Mouse (Mus musculus): ENCODE measurements at regions not wholly inside any gene's neighbourhood (a gene's known extent, or its start where the extent isn't known, plus 50 kb on each side); places are given as distances from the start of the nearest gene placed in this dataset.

GRCm38 (mm10) chr6:52417439-52418124, 104.3 kb downstream of the Evx1 start:
- H3K27ac ChIP-seq = no peak overlapping the region
- H3K4me3 ChIP-seq = no peak overlapping the region
- whole genome bisulfite sequencing = 63% methylated on average over 10 of the region's 10 CpGs
- H3K9me3 ChIP-seq = no peaks in the 10 kb centered on the region
- no peak overlapping the region for H3K4me2 ChIP-seq
- H3K36me3 ChIP-seq = no peaks in the 10 kb centered on the region
- ATAC-seq (ENCODE audit: low FRiP score) = no peak
- H3K4me1 ChIP-seq (replicated peaks) = no peaks in the 10 kb centered on the region; the same call in 1 of the 2 replicates
- no peak overlapping the region for H3K9ac ChIP-seq
- 0 out of 2 replicates have a peak, but pooled peaks cover 2% of the 10 kb centered on the region for H3K27me3 ChIP-seq

- Histone ChIP-seq H3K27ac (no peak overlapping the region), H3K4me1 (replicated peaks) (no peaks in the 10 kb centered on the region; the same call in 1 of the 2 replicates), H3K36me3 (no peaks in the 10 kb centered on the region), H3K9me3 (no peaks in the 10 kb centered on the region), H3K9ac (no peak overlapping the region), H3K27me3 (0 out of 2 replicates have a peak, but pooled peaks cover 2% of the 10 kb centered on the region), H3K4me2 (no peak overlapping the region), H3K4me3 (no peak overlapping the region)
- 46% methylated on average over 12 of the region's 12 CpGs for WGBS
- no peak for ATAC-seq (ENCODE audit: low FRiP score)
Measured at GRCm38 (mm10) chr6:52418451-52419170, 105.3 kb downstream of the Evx1 start.

- 86% methylated on average over 7 of the region's 7 CpGs for WGBS
- Histone ChIP-seq H3K27me3 (0 out of 2 replicates have a peak, but pooled peaks cover 2% of the 10 kb centered on the region), H3K4me3 (no peak overlapping the region), H3K9ac (no peak overlapping the region), H3K9me3 (no peaks in the 10 kb centered on the region), H3K36me3 (no peaks in the 10 kb centered on the region), H3K4me1 (replicated peaks) (no peaks in the 10 kb centered on the region; the same call in 1 of the 2 replicates), H3K27ac (no peak overlapping the region), H3K4me2 (no peak overlapping the region)
- no peak for ATAC-seq (ENCODE audit: low FRiP score)
Measured at GRCm38 (mm10) chr6:52420276-52420970, 107.1 kb downstream of the Evx1 start.

- H3K9me3 ChIP-seq = no peaks in the 10 kb centered on the region
- no peak overlapping the region for H3K9ac ChIP-seq
- 88% methylated on average over 6 of the region's 6 CpGs for WGBS
- no peak for ATAC-seq (ENCODE audit: low FRiP score)
- no peaks in the 10 kb centered on the region; the same call in 1 of the 2 replicates for H3K4me1 ChIP-seq (replicated peaks)
- H3K36me3 ChIP-seq = no peaks in the 10 kb centered on the region
- no peak overlapping the region for H3K4me2 ChIP-seq
- 0 out of 2 replicates have a peak overlapping the region, but pooled peaks have one; percentile 23 for H3K27ac ChIP-seq
- no peak overlapping the region for H3K4me3 ChIP-seq
- H3K27me3 ChIP-seq = 0 out of 2 replicates have a peak, but pooled peaks cover 2% of the 10 kb centered on the region
Measured at GRCm38 (mm10) chr6:52421771-52422170, 108.5 kb downstream of the Evx1 start.

- Histone ChIP-seq H3K4me1 (replicated peaks) (no peaks in the 10 kb centered on the region; the same call in 1 of the 2 replicates), H3K27me3 (0 out of 2 replicates have a peak, but pooled peaks cover 2% of the 10 kb centered on the region), H3K27ac (no peak overlapping the region), H3K4me3 (no peak overlapping the region), H3K9ac (no peak overlapping the region), H3K4me2 (no peak overlapping the region), H3K9me3 (no peaks in the 10 kb centered on the region), H3K36me3 (no peaks in the 10 kb centered on the region)
- WGBS = 77% methylated on average over 10 of the region's 10 CpGs
- ATAC-seq (ENCODE audit: low FRiP score) = no peak
Measured at GRCm38 (mm10) chr6:52422686-52423085, 109.4 kb downstream of the Evx1 start.

- H3K27ac ChIP-seq = no peak overlapping the region
- 0 out of 2 replicates have a peak, but pooled peaks cover 2% of the 10 kb centered on the region for H3K27me3 ChIP-seq
- H3K4me2 ChIP-seq = no peak overlapping the region
- no peak for ATAC-seq (ENCODE audit: low FRiP score)
- no peaks in the 10 kb centered on the region for H3K9me3 ChIP-seq
- H3K4me1 ChIP-seq (replicated peaks) = no peaks in the 10 kb centered on the region; the same call in 1 of the 2 replicates
- H3K9ac ChIP-seq = no peak overlapping the region
- 89% methylated on average over 7 of the region's 7 CpGs for WGBS
- H3K36me3 ChIP-seq = no peaks in the 10 kb centered on the region
- no peak overlapping the region for H3K4me3 ChIP-seq
Measured at GRCm38 (mm10) chr6:52423581-52424107, 110.3 kb downstream of the Evx1 start.

GRCm38 (mm10) chr6:52424440-52424839, 111.1 kb downstream of the Evx1 start:
- no peak for ATAC-seq (ENCODE audit: low FRiP score)
- H3K27me3 ChIP-seq = 0 out of 2 replicates have a peak, but pooled peaks cover 2% of the 10 kb centered on the region
- no peaks in the 10 kb centered on the region for H3K36me3 ChIP-seq
- WGBS = 87% methylated on average over 5 of the region's 5 CpGs
- H3K27ac ChIP-seq = no peak overlapping the region
- H3K9me3 ChIP-seq = no peaks in the 10 kb centered on the region
- no peak overlapping the region for H3K4me2 ChIP-seq
- H3K4me3 ChIP-seq = no peak overlapping the region
- H3K9ac ChIP-seq = no peak overlapping the region
- no peaks in the 10 kb centered on the region for H3K4me1 ChIP-seq (replicated peaks)

- WGBS = 88% methylated on average over 4 of the region's 4 CpGs
- no peak overlapping the region for H3K4me2 ChIP-seq
- H3K27me3 ChIP-seq = 0 out of 2 replicates have a peak, but pooled peaks cover 2% of the 10 kb centered on the region
Measured at GRCm38 (mm10) chr6:52425082-52425481, 111.8 kb downstream of the Evx1 start.

GRCm38 (mm10) chr6:52428489-52429203, 115.3 kb downstream of the Evx1 start:
- WGBS = 86% methylated on average over 11 of the region's 11 CpGs
- no peaks in the 10 kb centered on the region for H3K9me3 ChIP-seq
- H3K4me1 ChIP-seq (replicated peaks) = no peaks in the 10 kb centered on the region
- H3K27me3 ChIP-seq = no peaks in the 10 kb centered on the region
- no peak overlapping the region for H3K4me2 ChIP-seq
- H3K27ac ChIP-seq = no peak overlapping the region
- no peak for ATAC-seq (ENCODE audit: low FRiP score)
- no peaks in the 10 kb centered on the region for H3K36me3 ChIP-seq
- H3K9ac ChIP-seq = no peak overlapping the region
- no peak overlapping the region for H3K4me3 ChIP-seq

More at GRCm38 (mm10) chr6:52425082-52425481, 111.8 kb downstream of the Evx1 start:
- ATAC-seq (ENCODE audit: low FRiP score) = no peak
- Histone ChIP-seq H3K27ac (no peak overlapping the region), H3K9me3 (no peaks in the 10 kb centered on the region), H3K4me3 (no peak overlapping the region), H3K4me1 (replicated peaks) (no peaks in the 10 kb centered on the region), H3K9ac (no peak overlapping the region), H3K36me3 (no peaks in the 10 kb centered on the region)

GRCm38 (mm10) chr6:52429204-52429552, 115.9 kb downstream of the Evx1 start:
- ATAC-seq (ENCODE audit: low FRiP score) = no peak
- no peak overlapping the region for H3K4me3 ChIP-seq
- H3K9me3 ChIP-seq = no peaks in the 10 kb centered on the region
- 87% methylated on average over 5 of the region's 5 CpGs for WGBS
- no peaks in the 10 kb centered on the region for H3K36me3 ChIP-seq
- H3K27ac ChIP-seq = no peak overlapping the region
- no peaks in the 10 kb centered on the region for H3K27me3 ChIP-seq
- no peaks in the 10 kb centered on the region for H3K4me1 ChIP-seq (replicated peaks)
- H3K9ac ChIP-seq = no peak overlapping the region
- H3K4me2 ChIP-seq = no peak overlapping the region

GRCm38 (mm10) chr6:52433234-52433633, 119.9 kb downstream of the Evx1 start:
- no peak overlapping the region for H3K4me2 ChIP-seq

More at GRCm38 (mm10) chr6:52433234-52433633, 119.9 kb downstream of the Evx1 start:
- 78% methylated on average over 2 of the region's 2 CpGs for WGBS
- no peaks in the 10 kb centered on the region for H3K27me3 ChIP-seq
- no peaks in the 10 kb centered on the region for H3K9me3 ChIP-seq
- no peak overlapping the region for H3K9ac ChIP-seq
- H3K4me1 ChIP-seq (replicated peaks) = no peaks in the 10 kb centered on the region
- H3K36me3 ChIP-seq = no peaks in the 10 kb centered on the region
- no peak overlapping the region for H3K4me3 ChIP-seq
- no peak for ATAC-seq (ENCODE audit: low FRiP score)
- H3K27ac ChIP-seq = no peak overlapping the region

Data from hindbrain, embryonic 13.5 days (tissue).